Mouse (Mus musculus) olfactory bulb, adult 2 months (tissue): ENCODE results near the gene Nos1ap. TPM values are rescaled to one million over a fixed set of nuclear protein-coding genes. Genes with fewer than 3 reads are reported as not detected.

ENCODE experiments used
- H3K27ac ChIP-seq: fragments of 200-500 bp; 2 replicates; pipeline ENCODE4 v1.5.1; 2012; ENCODE audit warnings: low read depth, low read length; ENCODE audit not compliant: insufficient read depth
- H3K4me1 ChIP-seq: fragments of 200-500 bp; 2 replicates; pipeline ENCODE4 v1.6.1; 2012; ENCODE audit warnings: low read length; ENCODE audit not compliant: control insufficient read depth, insufficient read depth
- H3K4me3 ChIP-seq: fragments of 200-500 bp; 2 replicates; pipeline ENCODE4 v1.5.1; 2012; ENCODE audit warnings: mild to moderate bottlenecking, low read depth, low read length, moderate library complexity; ENCODE audit not compliant: insufficient read depth
- CTCF ChIP-seq: fragments of 200-500 bp; IDR thresholded peaks from 2 replicates; pipeline ENCODE4 v1.5.1; 2012; ENCODE audit warnings: low read depth, mild to moderate bottlenecking, low read length, moderate library complexity; ENCODE audit not compliant: insufficient read depth
- POLR2A ChIP-seq: fragments of 200-500 bp; IDR thresholded peaks from 2 replicates; pipeline ENCODE4 v1.6.1; 2012; ENCODE audit warnings: mild to moderate bottlenecking, low read depth, low read length, moderate library complexity; ENCODE audit not compliant: insufficient read depth
- WGBS: fragments of 180-500 bp; shearing (Covaris S2); methylation state at CpG from one replicate; pipeline ENCODE4 v1.1.7; 2018; 5-methylcytosine and 5-hydroxymethylcytosine counted together
- polyA plus RNA-seq: library from polyadenylated mRNA; stranded (reverse); fragments of >200 nt; gene quantifications from 2 replicates; pipeline ENCODE4 v1.2.4, GENCODE M21; 2012; ENCODE audit warnings: low replicate concordance; ENCODE audit not compliant: missing spikeins, insufficient read depth, insufficient read length

The Nos1ap gene
- polyA plus RNA-seq, 1 experiment: not detected

DNA sequence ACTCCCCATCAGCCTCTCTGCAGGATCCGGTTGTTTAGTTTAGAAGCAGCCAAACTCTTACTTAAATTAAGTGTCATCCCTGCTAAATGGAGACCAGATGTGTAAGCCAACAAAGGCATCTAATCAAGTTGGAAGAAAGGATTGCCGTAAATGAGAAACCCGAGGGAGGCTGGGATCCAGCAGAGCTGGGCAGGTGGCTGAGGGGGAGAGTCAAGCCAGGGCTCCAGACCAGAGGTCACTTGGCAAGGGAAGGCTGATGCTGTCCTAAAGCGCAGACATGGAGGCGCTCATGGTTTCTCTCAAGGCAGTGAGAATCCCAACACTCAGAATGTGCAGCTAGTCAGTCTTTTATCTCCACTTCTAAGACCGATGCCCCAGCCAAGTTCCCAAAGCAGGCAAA lies 89.8 kb downstream of the Nos1ap start:
- peaks cover 15% of the 10 kb centered on the region for H3K4me1 ChIP-seq
- no peak overlapping the region for H3K4me3 ChIP-seq
- no peak overlapping the region for H3K27ac ChIP-seq
- 64% methylated on average over 6 of the region's 6 CpGs for WGBS
- TF ChIP-seq POLR2A (no peak), CTCF (no peak)

- Histone ChIP-seq H3K4me3 (no peak overlapping the region), H3K4me1 (peaks cover 15% of the 10 kb centered on the region), H3K27ac (no peak overlapping the region)
- TF ChIP-seq POLR2A (no peak), CTCF (no peak)
- 86% methylated on average over 4 of the region's 4 CpGs for WGBS
These were observed 90.2 kb downstream of the Nos1ap start for GRCm38 (mm10) chr1:170499466-170499865.

- no peak for TF ChIP-seq POLR2A
- TF ChIP-seq CTCF: no peak
- 77% methylated on average over 4 of the region's 4 CpGs for WGBS
- Histone ChIP-seq H3K4me3 (no peak overlapping the region), H3K4me1 (peaks cover 15% of the 10 kb centered on the region), H3K27ac (no peak overlapping the region)
These were observed 91.0 kb downstream of the Nos1ap start for GRCm38 (mm10) chr1:170498645-170499044.

DNA sequence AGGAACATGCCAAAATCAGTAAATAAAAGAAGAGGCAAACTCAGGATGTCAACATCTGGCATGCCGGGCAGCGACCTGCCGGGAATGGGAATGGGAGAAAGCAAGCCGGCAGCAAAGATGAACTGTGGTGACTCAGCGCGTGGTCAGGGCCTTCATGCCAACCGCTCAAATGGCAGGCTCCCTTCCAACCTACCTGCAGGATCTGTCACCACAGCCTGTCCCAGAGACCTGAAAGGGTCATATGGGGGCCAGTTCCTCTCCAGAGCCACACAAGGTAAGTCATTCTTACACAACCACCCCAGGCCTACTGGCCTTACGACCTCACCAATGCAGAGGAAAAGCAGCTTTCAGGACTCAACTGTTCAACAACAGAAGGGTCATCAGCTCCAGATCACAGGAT lies 93.4 kb downstream of the Nos1ap start:
- Histone ChIP-seq H3K4me3 (no peak overlapping the region), H3K4me1 (peaks cover 6% of the 10 kb centered on the region), H3K27ac (no peak overlapping the region)
- TF ChIP-seq POLR2A (no peak), CTCF (no peak)
- WGBS: 92% methylated on average over 8 of the region's 8 CpGs

- Histone ChIP-seq H3K4me3 (no peak overlapping the region), H3K27ac (no peak overlapping the region), H3K4me1 (peaks cover 6% of the 10 kb centered on the region)
- no peak for TF ChIP-seq CTCF
- TF ChIP-seq POLR2A: no peak
- WGBS: 81% methylated on average over 13 of the region's 13 CpGs
These were observed 94.0 kb downstream of the Nos1ap start for GRCm38 (mm10) chr1:170495538-170496183.

GRCm38 (mm10) chr1:170492527-170492926 lies 97.1 kb downstream of the Nos1ap start:
- TF ChIP-seq CTCF (no peak), POLR2A (no peak)
- Histone ChIP-seq H3K4me1 (peaks cover 13% of the 10 kb centered on the region), H3K27ac (no peak overlapping the region), H3K4me3 (no peak overlapping the region)
- 81% methylated on average over 2 of the region's 2 CpGs for WGBS

GRCm38 (mm10) chr1:170492027-170492426 lies 97.6 kb downstream of the Nos1ap start:
- TF ChIP-seq POLR2A (no peak), CTCF (no peak)
- no peak overlapping the region for H3K4me3 ChIP-seq
- WGBS: 88% methylated on average over 4 of the region's 4 CpGs
- H3K27ac ChIP-seq: no peak overlapping the region
- peaks cover 13% of the 10 kb centered on the region for H3K4me1 ChIP-seq

DNA sequence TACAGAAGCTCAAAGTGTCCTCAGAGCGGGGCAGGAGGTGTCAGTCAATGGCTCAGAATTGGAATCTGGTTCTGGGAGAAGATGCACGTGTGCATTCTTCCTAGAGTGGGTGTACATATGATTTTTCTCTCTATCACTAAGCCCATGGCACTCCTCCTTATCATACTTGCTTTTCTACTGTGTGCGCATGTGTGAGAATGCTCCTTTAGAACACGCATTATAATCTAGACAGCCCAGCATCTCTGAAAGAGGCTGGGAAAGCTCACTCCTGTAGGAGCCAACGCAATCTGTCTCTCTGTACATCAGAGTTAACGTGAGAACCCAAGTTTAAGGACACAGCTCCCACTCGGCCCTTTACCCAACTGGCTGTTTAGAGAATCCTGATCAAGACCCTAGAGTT lies 99.7 kb downstream of the Nos1ap start:
- TF ChIP-seq CTCF (no peak), POLR2A (no peak)
- 68% methylated on average over 7 of the region's 7 CpGs for WGBS
- Histone ChIP-seq H3K27ac (peak overlapping the region; percentile 67), H3K4me1 (peaks cover 13% of the 10 kb centered on the region), H3K4me3 (no peak overlapping the region)

DNA sequence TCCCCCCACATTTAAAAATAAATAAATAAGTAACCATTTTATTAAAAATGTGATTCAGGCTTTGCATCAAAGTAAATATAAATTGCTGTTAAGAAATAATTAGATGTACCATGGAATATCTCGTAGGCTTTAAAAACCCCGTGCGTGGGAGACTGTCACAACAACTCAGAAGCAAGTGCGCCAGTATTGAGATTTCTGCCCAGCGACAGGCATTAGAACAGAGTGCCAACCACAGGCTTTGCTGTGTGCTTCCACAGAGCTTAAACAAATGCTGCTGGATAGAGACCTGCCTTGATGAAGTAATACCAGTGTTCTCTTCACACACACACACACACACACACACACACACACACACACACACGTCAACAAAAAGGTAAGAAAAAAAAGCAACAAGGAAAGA lies 100.2 kb downstream of the Nos1ap start:
- 40% methylated on average over 6 of the region's 6 CpGs for WGBS
- H3K27ac ChIP-seq: peak overlapping the region; percentile 67; the same call in 1 of the 2 replicates

More for the DNA sequence above, 100.2 kb downstream of the Nos1ap start:
- Histone ChIP-seq H3K4me3 (no peak overlapping the region), H3K4me1 (peaks cover 13% of the 10 kb centered on the region)
- no peak for TF ChIP-seq POLR2A
- TF ChIP-seq CTCF: no peak
